Mouse (Mus musculus): Measurements from ENCODE around the gene Myo1g. TPM values are rescaled to one million over a fixed set of nuclear protein-coding genes. Genes with fewer than 3 reads are reported as not detected.

Gene Myo1g
- polyA plus RNA-seq, 1 experiment from 2014 or later, result 0.59 TPM

DNA sequence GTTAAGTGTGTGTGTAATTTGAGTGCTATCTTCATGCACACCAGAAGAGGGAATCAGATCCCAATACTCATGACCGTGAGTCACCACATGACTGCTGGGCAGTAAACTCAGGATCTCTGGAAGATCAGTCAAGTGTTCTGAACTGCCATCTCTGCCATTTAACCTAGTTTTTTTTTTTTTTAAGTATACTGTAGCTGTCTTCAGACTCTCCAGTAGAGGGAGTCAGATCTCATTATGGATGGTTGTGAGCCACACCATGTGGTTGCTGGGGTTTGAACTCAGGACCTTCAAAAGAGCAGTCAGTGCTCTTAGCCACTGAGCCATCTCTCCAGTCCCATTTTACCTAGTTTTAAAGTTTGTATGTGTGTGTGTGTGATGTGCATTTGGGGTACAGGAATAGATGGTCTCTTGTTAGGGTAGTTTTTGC is 2.9 kb upstream of the Myo1g start:
- H3K4me2 ChIP-seq (ENCODE audit: low read length), result no peak overlapping the region
- no peak for ATAC-seq (ENCODE audit: insufficient number of reproducible peaks, insufficient read depth, low FRiP score, low read depth)
- 75% methylated on average over 1 of the region's 1 CpGs for WGBS
- H3K36me3 ChIP-seq (ENCODE audit: control insufficient read depth, insufficient read depth, low read length), result peaks cover 35% of the 10 kb centered on the region
- no peaks in the 10 kb centered on the region for H3K9me3 ChIP-seq (ENCODE audit: control insufficient read depth, low read length)
- no peak overlapping the region for H3K27ac ChIP-seq (replicated peaks in 1 of 2; ENCODE audit: control insufficient read depth in 1 of 2, insufficient read depth in 1 of 2, low read depth in 2 of 2, low read length in 2 of 2)
- H3K4me1 ChIP-seq (ENCODE audit: control insufficient read depth in 2 of 2, insufficient read depth in 2 of 2, low read length in 2 of 2), result peaks cover 2 to 10% of the 10 kb centered on the region in 2 experiments; a peak in 3 of 4 replicates
- H3K27me3 ChIP-seq (ENCODE audit: control insufficient read depth, insufficient read depth, low read length), result no peaks in the 10 kb centered on the region
- no peak overlapping the region for H3K9ac ChIP-seq (ENCODE audit: low read length)
- no peak overlapping the region for H3K4me3 ChIP-seq (ENCODE audit: control insufficient read depth in 1 of 2, insufficient read depth in 1 of 2, low read depth in 1 of 2, low read length in 2 of 2)

DNA sequence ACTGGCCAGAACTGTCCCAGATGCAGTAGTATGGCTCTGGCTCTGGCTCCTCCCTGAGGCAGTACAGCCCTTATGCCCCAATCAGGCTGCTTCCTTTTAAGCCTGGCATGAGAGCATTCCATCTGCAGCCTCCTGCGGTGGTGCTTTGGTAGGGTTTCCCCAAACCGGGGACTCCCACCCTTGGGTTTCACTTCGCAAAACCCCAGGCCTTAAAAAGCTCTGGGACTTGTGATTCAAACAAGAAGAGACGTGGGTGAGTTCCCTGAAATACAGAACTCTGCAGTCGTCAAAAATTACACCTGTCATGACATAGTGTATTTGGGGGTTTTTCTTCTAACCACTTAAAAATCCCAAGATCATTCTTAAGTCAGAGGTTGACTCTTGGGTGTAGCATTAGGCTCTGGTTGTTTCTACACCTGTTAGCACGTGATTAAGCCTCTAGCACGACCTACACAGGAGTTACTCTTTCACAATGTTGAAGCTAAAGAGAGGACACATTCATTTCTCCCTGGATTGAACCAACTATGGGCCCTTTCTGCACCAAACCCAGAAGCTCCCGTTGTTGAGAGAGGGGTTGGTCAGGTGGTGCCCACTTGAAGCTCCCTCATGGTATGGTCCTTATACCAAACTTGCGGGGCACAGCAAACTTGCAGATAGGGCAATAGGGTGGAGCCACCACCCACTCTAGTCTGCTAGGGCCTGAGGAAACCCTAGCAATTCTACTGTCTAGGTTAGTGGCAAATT is 2.2 kb upstream of the Myo1g start:
- H3K27me3 ChIP-seq (ENCODE audit: control insufficient read depth, insufficient read depth, low read length), result no peaks in the 10 kb centered on the region
- no peak overlapping the region for H3K4me3 ChIP-seq (ENCODE audit: control insufficient read depth in 1 of 2, insufficient read depth in 1 of 2, low read depth in 1 of 2, low read length in 2 of 2)
- H3K36me3 ChIP-seq (ENCODE audit: control insufficient read depth, insufficient read depth, low read length), result peaks cover 35% of the 10 kb centered on the region
- no peak overlapping the region for H3K27ac ChIP-seq (replicated peaks in 1 of 2; ENCODE audit: control insufficient read depth in 1 of 2, insufficient read depth in 1 of 2, low read depth in 2 of 2, low read length in 2 of 2)
- no peaks in the 10 kb centered on the region for H3K9me3 ChIP-seq (ENCODE audit: control insufficient read depth, low read length)
- no peak for ATAC-seq (ENCODE audit: insufficient number of reproducible peaks, insufficient read depth, low FRiP score, low read depth)
- 77% methylated on average over 9 of the region's 9 CpGs for WGBS
- peaks cover 2 to 10% of the 10 kb centered on the region in 2 experiments; a peak in 3 of 4 replicates for H3K4me1 ChIP-seq (ENCODE audit: control insufficient read depth in 2 of 2, insufficient read depth in 2 of 2, low read length in 2 of 2)
- no peak overlapping the region for H3K4me2 ChIP-seq (ENCODE audit: low read length)
- H3K9ac ChIP-seq (ENCODE audit: low read length), result no peak overlapping the region

DNA sequence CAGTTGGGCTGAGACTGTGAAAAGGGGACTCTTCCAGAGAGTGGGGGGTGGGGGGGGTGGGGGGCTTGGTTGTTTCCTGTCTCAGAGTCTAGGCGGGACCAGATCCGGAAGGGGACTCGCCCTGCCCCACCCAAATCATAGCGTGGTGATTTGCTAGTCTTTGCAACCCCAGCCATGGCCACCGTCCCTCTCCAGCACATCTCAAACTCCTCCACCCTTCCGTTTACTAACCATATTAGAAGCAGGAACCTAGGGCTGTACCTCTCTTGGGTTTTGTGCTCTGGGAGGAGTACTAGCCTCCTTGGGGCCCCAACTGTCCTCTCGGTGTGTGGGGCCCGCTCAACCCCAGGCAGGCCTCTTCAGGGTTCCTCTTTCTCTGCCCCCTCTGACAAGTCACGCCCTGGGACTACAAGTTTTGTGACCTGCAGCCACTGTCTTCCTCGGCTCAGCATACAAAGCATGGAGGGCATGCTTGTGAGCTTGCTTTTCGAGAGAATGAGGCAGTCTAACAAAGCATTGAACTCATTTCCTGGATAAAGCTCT is 1.2 kb downstream of the Myo1g start:
- H3K27ac ChIP-seq (replicated peaks in 1 of 2; ENCODE audit: control insufficient read depth in 1 of 2, insufficient read depth in 1 of 2, low read depth in 2 of 2, low read length in 2 of 2), result no peak overlapping the region
- no peak overlapping the region for H3K4me2 ChIP-seq (ENCODE audit: low read length)
- H3K4me3 ChIP-seq (ENCODE audit: control insufficient read depth in 1 of 2, insufficient read depth in 1 of 2, low read depth in 1 of 2, low read length in 2 of 2), result no peak overlapping the region
- no peaks in the 10 kb centered on the region for H3K9me3 ChIP-seq (ENCODE audit: control insufficient read depth, low read length)
- H3K9ac ChIP-seq (ENCODE audit: low read length), result no peak overlapping the region
- no peaks in the 10 kb centered on the region for H3K4me1 ChIP-seq (ENCODE audit: control insufficient read depth in 2 of 2, insufficient read depth in 2 of 2, low read length in 2 of 2)
- no peak for ATAC-seq (ENCODE audit: insufficient number of reproducible peaks, insufficient read depth, low FRiP score, low read depth)
- no peaks in the 10 kb centered on the region for H3K27me3 ChIP-seq (ENCODE audit: control insufficient read depth, insufficient read depth, low read length)
- H3K36me3 ChIP-seq (ENCODE audit: control insufficient read depth, insufficient read depth, low read length), result peaks cover 8% of the 10 kb centered on the region
- WGBS, result 74% methylated on average over 11 of the region's 11 CpGs

DNA sequence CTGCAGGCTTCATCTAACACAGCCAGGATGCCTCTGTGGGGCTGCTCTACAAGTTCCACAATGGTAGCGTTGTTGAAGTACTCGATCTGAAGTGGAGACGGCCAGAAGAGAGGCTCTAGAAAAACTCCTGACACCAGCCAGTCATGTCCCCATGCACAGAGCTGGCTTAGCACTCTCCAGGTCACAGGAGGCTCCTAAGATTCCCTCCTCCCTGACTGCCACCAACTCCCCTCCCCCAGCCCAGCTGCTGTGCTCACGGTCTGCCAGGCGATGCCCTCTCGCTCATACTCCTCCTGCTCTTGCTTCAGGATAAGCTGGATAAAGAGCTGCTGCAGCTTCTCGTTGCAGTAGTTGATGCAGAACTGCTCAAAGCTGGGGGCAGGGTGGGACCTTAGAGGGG is 5.9 kb downstream of the Myo1g start:
- no peaks in the 10 kb centered on the region for H3K9me3 ChIP-seq (ENCODE audit: control insufficient read depth, low read length)
- H3K27me3 ChIP-seq (ENCODE audit: control insufficient read depth, insufficient read depth, low read length), result no peaks in the 10 kb centered on the region
- H3K4me2 ChIP-seq (ENCODE audit: low read length), result no peak overlapping the region
- H3K9ac ChIP-seq (ENCODE audit: low read length), result no peak overlapping the region; the same call in 1 of the 2 replicates
- H3K27ac ChIP-seq (replicated peaks in 1 of 2; ENCODE audit: control insufficient read depth in 1 of 2, insufficient read depth in 1 of 2, low read depth in 2 of 2, low read length in 2 of 2), result no peak overlapping the region
- H3K36me3 ChIP-seq (ENCODE audit: control insufficient read depth, insufficient read depth, low read length), result no peaks in the 10 kb centered on the region
- ATAC-seq (ENCODE audit: insufficient number of reproducible peaks, insufficient read depth, low FRiP score, low read depth), result no peak
- WGBS, result 12% methylated on average over 7 of the region's 7 CpGs
- no peaks in the 10 kb centered on the region for H3K4me1 ChIP-seq (ENCODE audit: control insufficient read depth in 2 of 2, insufficient read depth in 2 of 2, low read length in 2 of 2)
- H3K4me3 ChIP-seq (ENCODE audit: control insufficient read depth in 1 of 2, insufficient read depth in 1 of 2, low read depth in 1 of 2, low read length in 2 of 2), result no peak overlapping the region

DNA sequence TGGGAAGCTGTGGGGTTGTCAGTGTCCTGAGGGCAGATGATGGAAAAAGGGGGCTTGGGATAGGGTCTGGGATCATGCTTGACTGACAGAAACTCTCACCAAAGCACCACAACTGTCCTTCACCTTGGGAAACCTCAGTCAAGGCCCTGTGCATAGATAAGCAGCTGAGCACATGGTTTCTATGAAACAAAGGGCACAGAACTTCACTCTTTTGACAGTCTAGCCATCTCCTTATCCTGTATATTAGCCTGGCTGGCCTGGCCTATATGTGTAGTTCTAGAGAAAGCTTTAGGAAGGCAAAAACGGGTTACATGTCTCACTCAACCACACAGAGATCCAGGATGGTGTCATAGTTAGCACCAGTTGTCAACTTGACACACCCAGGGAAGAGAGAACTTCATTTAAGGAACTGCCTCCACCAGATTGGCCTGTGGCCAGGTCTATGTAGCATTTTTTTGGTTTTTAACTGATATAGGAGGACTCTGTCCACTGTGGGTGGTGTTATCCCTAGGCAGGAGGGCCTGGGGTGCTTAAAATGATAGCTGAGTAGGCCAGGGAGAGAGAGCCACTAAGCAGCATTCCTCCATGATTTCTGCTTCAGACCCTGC is 12.4 kb downstream of the Myo1g start:
- WGBS, result 48% methylated on average over 1 of the region's 1 CpGs
- ATAC-seq (ENCODE audit: insufficient number of reproducible peaks, insufficient read depth, low FRiP score, low read depth), result no peak
- H3K4me1 ChIP-seq (ENCODE audit: control insufficient read depth in 2 of 2, insufficient read depth in 2 of 2, low read length in 2 of 2), result no peaks in the 10 kb centered on the region
- no peak overlapping the region for H3K27ac ChIP-seq (replicated peaks in 1 of 2; ENCODE audit: control insufficient read depth in 1 of 2, insufficient read depth in 1 of 2, low read depth in 2 of 2, low read length in 2 of 2)
- H3K4me2 ChIP-seq (ENCODE audit: low read length), result no peak overlapping the region
- H3K9ac ChIP-seq (ENCODE audit: low read length), result no peak overlapping the region
- no peak overlapping the region for H3K4me3 ChIP-seq (ENCODE audit: control insufficient read depth in 1 of 2, insufficient read depth in 1 of 2, low read depth in 1 of 2, low read length in 2 of 2)
- no peaks in the 10 kb centered on the region for H3K36me3 ChIP-seq (ENCODE audit: control insufficient read depth, insufficient read depth, low read length)
- H3K9me3 ChIP-seq (ENCODE audit: control insufficient read depth, low read length), result no peaks in the 10 kb centered on the region
- no peaks in the 10 kb centered on the region for H3K27me3 ChIP-seq (ENCODE audit: control insufficient read depth, insufficient read depth, low read length)

DNA sequence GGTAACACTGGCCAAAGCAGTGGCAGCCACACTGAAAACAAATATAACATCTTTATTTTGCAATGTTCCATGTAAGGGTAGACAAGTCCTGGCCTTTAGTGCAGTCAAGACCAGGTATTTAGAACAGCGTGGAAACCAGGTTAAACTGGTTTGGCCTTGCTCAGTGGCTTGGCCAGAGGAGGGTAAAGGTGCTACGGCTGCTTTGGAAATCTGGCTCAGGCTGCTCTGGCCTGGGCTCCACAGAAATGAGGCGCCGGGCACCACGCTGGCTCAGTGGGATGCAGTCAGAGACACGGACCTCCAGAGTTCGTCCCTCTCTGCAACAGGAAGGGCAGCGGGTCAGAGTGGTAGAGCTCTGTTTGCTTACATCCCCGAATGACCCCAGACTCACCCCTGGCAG is 14.2 kb downstream of the Myo1g start:
- 80% methylated on average over 9 of the region's 9 CpGs for WGBS

DNA sequence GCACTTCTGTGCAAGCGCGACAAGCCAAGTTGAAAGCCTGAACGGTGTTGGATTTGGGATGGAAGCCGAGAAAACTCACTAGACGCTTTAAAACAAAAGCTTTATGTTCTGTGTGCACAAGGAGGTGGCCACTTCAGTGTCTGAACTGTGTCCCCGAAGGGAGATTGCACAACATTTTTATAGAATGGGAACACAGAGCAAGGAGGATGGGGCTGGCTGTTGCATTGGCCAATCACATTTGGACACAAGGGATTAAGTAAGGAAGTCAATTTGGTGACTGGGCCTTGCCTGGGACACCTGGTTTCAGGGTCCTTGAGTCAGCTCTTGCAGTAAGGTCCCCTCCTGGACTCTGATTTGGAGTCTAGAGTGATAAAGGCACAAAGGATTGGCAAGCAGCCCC is 16.1 kb downstream of the Myo1g start:
- no peak overlapping the region for H3K4me2 ChIP-seq (ENCODE audit: low read length)
- no peak overlapping the region for H3K4me3 ChIP-seq (ENCODE audit: control insufficient read depth in 1 of 2, insufficient read depth in 1 of 2, low read depth in 1 of 2, low read length in 2 of 2)
- no peaks in the 10 kb centered on the region for H3K27me3 ChIP-seq (ENCODE audit: control insufficient read depth, insufficient read depth, low read length)
- no peak overlapping the region for H3K27ac ChIP-seq (replicated peaks in 1 of 2; ENCODE audit: control insufficient read depth in 1 of 2, insufficient read depth in 1 of 2, low read depth in 2 of 2, low read length in 2 of 2)
- H3K9me3 ChIP-seq (ENCODE audit: control insufficient read depth, low read length), result no peaks in the 10 kb centered on the region
- no peaks in the 10 kb centered on the region for H3K4me1 ChIP-seq (ENCODE audit: control insufficient read depth in 2 of 2, insufficient read depth in 2 of 2, low read length in 2 of 2)
- no peak for ATAC-seq (ENCODE audit: insufficient number of reproducible peaks, insufficient read depth, low FRiP score, low read depth)
- 81% methylated on average over 6 of the region's 6 CpGs for WGBS
- H3K36me3 ChIP-seq (ENCODE audit: control insufficient read depth, insufficient read depth, low read length), result no peaks in the 10 kb centered on the region
- no peak overlapping the region for H3K9ac ChIP-seq (ENCODE audit: low read length)

More for the DNA sequence above, 14.2 kb downstream of the Myo1g start:
- Histone ChIP-seq H3K9me3 (ENCODE audit: control insufficient read depth, low read length) (no peaks in the 10 kb centered on the region), H3K4me1 (ENCODE audit: control insufficient read depth in 2 of 2, insufficient read depth in 2 of 2, low read length in 2 of 2) (no peaks in the 10 kb centered on the region), H3K27me3 (ENCODE audit: control insufficient read depth, insufficient read depth, low read length) (no peaks in the 10 kb centered on the region), H3K4me2 (ENCODE audit: low read length) (no peak overlapping the region), H3K36me3 (ENCODE audit: control insufficient read depth, insufficient read depth, low read length) (no peaks in the 10 kb centered on the region), H3K27ac (replicated peaks in 1 of 2; ENCODE audit: control insufficient read depth in 1 of 2, insufficient read depth in 1 of 2, low read depth in 2 of 2, low read length in 2 of 2) (no peak overlapping the region), H3K9ac (ENCODE audit: low read length) (no peak overlapping the region), H3K4me3 (ENCODE audit: control insufficient read depth in 1 of 2, insufficient read depth in 1 of 2, low read depth in 1 of 2, low read length in 2 of 2) (no peak overlapping the region)
- no peak for ATAC-seq (ENCODE audit: insufficient number of reproducible peaks, insufficient read depth, low FRiP score, low read depth)

All from heart, embryonic 14.5 days (tissue).